Mouse (Mus musculus) bone marrow, adult 2 months (tissue): Measurements from ENCODE around the gene Cgn. TPM values are rescaled to one million over a fixed set of nuclear protein-coding genes. Genes with fewer than 3 reads are reported as not detected.

ENCODE experiments used
- H3K27ac ChIP-seq: fragments of 200-500 bp; 2 replicates; pipeline ENCODE4 v1.5.1; 2012; ENCODE audit warnings: low read depth, mild to moderate bottlenecking, control low read depth, inconsistent platforms, low read length; ENCODE audit not compliant: control insufficient read depth, poor library complexity, insufficient read depth
- H3K4me1 ChIP-seq: fragments of 200-500 bp; 2 replicates; pipeline ENCODE4 v1.6.1; 2011; ENCODE audit warnings: low read length; ENCODE audit not compliant: control insufficient read depth, insufficient read depth
- H3K4me3 ChIP-seq: fragments of 200-500 bp; replicated peaks from 2 replicates; pipeline ENCODE3; 2011; ENCODE audit warnings: mild to moderate bottlenecking, low read depth, low read length, control low read depth; ENCODE audit not compliant: control insufficient read depth
- CTCF ChIP-seq: fragments of 200-500 bp; IDR thresholded peaks from 2 replicates; pipeline ENCODE4 v1.5.1; 2011; ENCODE audit warnings: low read length, control low read depth; ENCODE audit not compliant: control insufficient read depth, insufficient read depth
- POLR2A ChIP-seq: fragments of 200-500 bp; IDR thresholded peaks from 2 replicates; pipeline ENCODE4 v1.6.1; 2011; ENCODE audit warnings: low read depth, mild to moderate bottlenecking, control low read depth, low read length, borderline replicate concordance; ENCODE audit not compliant: control insufficient read depth
- WGBS: fragments of 180-500 bp; shearing (Covaris S2); methylation state at CpG from one replicate; pipeline ENCODE4 v1.1.7; 2018; 5-methylcytosine and 5-hydroxymethylcytosine counted together
- polyA plus RNA-seq: library from polyadenylated mRNA; stranded (reverse); fragments of >200 nt; gene quantifications from 2 replicates; pipeline ENCODE4 v1.2.4, GENCODE M21; 2011; ENCODE audit warnings: low replicate concordance; ENCODE audit not compliant: missing spikeins, insufficient read depth, insufficient read length

The Cgn gene
- polyA plus RNA-seq, 1 experiment, result 1.00 TPM

- H3K4me3 ChIP-seq, result no peak overlapping the region
- no peak overlapping the region for H3K27ac ChIP-seq
- no peak for TF ChIP-seq POLR2A
- no peak for TF ChIP-seq CTCF
- 87% methylated on average over 24 of the region's 24 CpGs for WGBS
- H3K4me1 ChIP-seq, result no peaks in the 10 kb centered on the region
These were observed 33.4 kb upstream of the Cgn start for GRCm38 (mm10) chr3:94819452-94820425.

GRCm38 (mm10) chr3:94817731-94818130, 31.4 kb upstream of the Cgn start:
- H3K4me3 ChIP-seq, result no peak overlapping the region
- WGBS, result 80% methylated on average over 2 of the region's 2 CpGs
- H3K27ac ChIP-seq, result no peak overlapping the region
- TF ChIP-seq CTCF, result no peak
- TF ChIP-seq POLR2A, result no peak
- H3K4me1 ChIP-seq, result no peaks in the 10 kb centered on the region; the same call in 1 of the 2 replicates

GRCm38 (mm10) chr3:94815603-94816002, 29.3 kb upstream of the Cgn start:
- Histone ChIP-seq H3K4me1 (no peaks in the 10 kb centered on the region; the same call in 1 of the 2 replicates), H3K4me3 (no peak overlapping the region), H3K27ac (no peak overlapping the region)
- TF ChIP-seq POLR2A (no peak), CTCF (no peak)

- H3K4me1 ChIP-seq, result no peaks in the 10 kb centered on the region; the same call in 1 of the 2 replicates
- H3K4me3 ChIP-seq, result no peak overlapping the region
- TF ChIP-seq POLR2A, result no peak
- TF ChIP-seq CTCF, result no peak
- WGBS, result 57% methylated on average over 4 of the region's 4 CpGs
- no peak overlapping the region for H3K27ac ChIP-seq
These were observed 28.4 kb upstream of the Cgn start for GRCm38 (mm10) chr3:94814663-94815062.

GRCm38 (mm10) chr3:94814063-94814462, 27.8 kb upstream of the Cgn start:
- H3K4me1 ChIP-seq, result no peaks in the 10 kb centered on the region; the same call in 1 of the 2 replicates
- H3K4me3 ChIP-seq, result no peak overlapping the region
- TF ChIP-seq CTCF (no peak), POLR2A (no peak)
- no peak overlapping the region for H3K27ac ChIP-seq
- WGBS, result 71% methylated on average over 4 of the region's 4 CpGs

- no peak overlapping the region for H3K27ac ChIP-seq
- H3K4me3 ChIP-seq, result no peak overlapping the region
- 79% methylated on average over 3 of the region's 3 CpGs for WGBS
- H3K4me1 ChIP-seq, result no peaks in the 10 kb centered on the region; the same call in 1 of the 2 replicates
- TF ChIP-seq POLR2A (no peak), CTCF (no peak)
These were observed 27.4 kb upstream of the Cgn start for GRCm38 (mm10) chr3:94813651-94814050.

- TF ChIP-seq CTCF (peak; percentile 21; the same call in 1 of the 2 replicates), POLR2A (no peak)
- Histone ChIP-seq H3K4me1 (no peaks in the 10 kb centered on the region; the same call in 1 of the 2 replicates), H3K27ac (no peak overlapping the region), H3K4me3 (no peak overlapping the region)
- WGBS, result 19% methylated on average over 4 of the region's 4 CpGs
These were observed 25.3 kb upstream of the Cgn start for GRCm38 (mm10) chr3:94811628-94812027.

- Histone ChIP-seq H3K27ac (no peak overlapping the region), H3K4me3 (no peak overlapping the region), H3K4me1 (no peaks in the 10 kb centered on the region)
- no peak for TF ChIP-seq CTCF
- TF ChIP-seq POLR2A, result no peak
- 67% methylated on average over 1 of the region's 1 CpGs for WGBS
These were observed 22.0 kb upstream of the Cgn start for GRCm38 (mm10) chr3:94808296-94808695.

- Histone ChIP-seq H3K4me1 (no peaks in the 10 kb centered on the region), H3K27ac (no peak overlapping the region), H3K4me3 (no peak overlapping the region)
- TF ChIP-seq CTCF (no peak), POLR2A (no peak)
- 88% methylated on average over 4 of the region's 4 CpGs for WGBS
These were observed 18.7 kb upstream of the Cgn start for GRCm38 (mm10) chr3:94804976-94805375.
